Mouse (Mus musculus) intestine, embryonic 16.5 days (tissue): ENCODE results near the gene Fam213b. TPM values are rescaled to one million over a fixed set of nuclear protein-coding genes. Genes with fewer than 3 reads are reported as not detected.

ENCODE experiments used
- polyA plus RNA-seq: library from polyadenylated mRNA; unstranded; fragments of >200 nt; fragmentation: Nextera tagmentation; extraction: Ambion mirVana; gene quantifications from 2 replicates; pipeline ENCODE4 v1.2.1, GENCODE M21; 2015

Fam213b gene
- polyA plus RNA-seq, 1 experiment from 2014 or later: 42.8 TPM

Other genes with a start within 250 kb of the Fam213b start
- not detected in 2 replicates for gene Actrt2, start 231.3 kb downstream of the Fam213b start, polyA plus RNA-seq
- gene Ttc34, start 61.7 kb downstream of the Fam213b start, polyA plus RNA-seq: 0.06 and 0.12 TPM in 2 replicates
- 0.10 and 0.39 TPM in 2 replicates for gene Mmel1, start 29.6 kb downstream of the Fam213b start, polyA plus RNA-seq
- gene Tnfrsf14, start 29.4 kb upstream of the Fam213b start, polyA plus RNA-seq: 2.3 and 3.5 TPM in 2 replicates
- gene Hes5, start 61.8 kb upstream of the Fam213b start, polyA plus RNA-seq: 1.3 and 1.4 TPM in 2 replicates
- gene Pank4, start 65.0 kb upstream of the Fam213b start, polyA plus RNA-seq: 32.4 and 34.2 TPM in 2 replicates
- 19.8 and 22.9 TPM in 2 replicates for gene Plch2, start 157.6 kb upstream of the Fam213b start, polyA plus RNA-seq
- 28.9 and 30.5 TPM in 2 replicates for gene Pex10, start 167.9 kb upstream of the Fam213b start, polyA plus RNA-seq
- 211 and 216 TPM in 2 replicates for gene Rer1, start 187.2 kb upstream of the Fam213b start, polyA plus RNA-seq
- 3.6 and 4.3 TPM in 2 replicates for gene Morn1, start 187.4 kb upstream of the Fam213b start, polyA plus RNA-seq